Mouse (Mus musculus) hindbrain, embryonic 11.5 days (tissue): Measurements from ENCODE around the gene Ugt1a8. TPM values are rescaled to one million over a fixed set of nuclear protein-coding genes. Genes with fewer than 3 reads are reported as not detected.

Experiments used
- ATAC-seq: fragments of 200-750 bp; cut with Nextera tagmentation; 2 replicates; pipeline ENCODE4 v1.8.0; 2017; ENCODE audit warnings: mild to moderate bottlenecking, moderate TSS enrichment, moderate library complexity; ENCODE audit not compliant: low FRiP score
- DNase-seq: peaks from one replicate; pipeline ENCODE4 v3.0.0-alpha.2; 2015; ENCODE audit warnings: low spot score
- H3K27ac ChIP-seq: fragments of 300-500 bp; sonication (generic); 2 replicates; pipeline ENCODE4 v1.5.1; 2014; ENCODE audit warnings: mild to moderate bottlenecking, low read depth, low read length
- H3K27me3 ChIP-seq: fragments of 300-500 bp; sonication (generic); 2 replicates; pipeline ENCODE4 v1.6.1; 2014; ENCODE audit warnings: mild to moderate bottlenecking, low read length, moderate library complexity, mixed read lengths; ENCODE audit not compliant: control insufficient read depth, insufficient read depth
- H3K36me3 ChIP-seq: fragments of 300-500 bp; sonication (generic); 2 replicates; pipeline ENCODE4 v1.6.1; 2014; ENCODE audit warnings: mild to moderate bottlenecking, low read length, moderate library complexity, mixed read lengths; ENCODE audit not compliant: control insufficient read depth, insufficient read depth
- H3K4me1 ChIP-seq: fragments of 300-500 bp; sonication (generic); replicated peaks from 2 replicates; pipeline ENCODE4 v1.6.1; 2014; ENCODE audit warnings: low read length, mixed read lengths; ENCODE audit not compliant: control insufficient read depth, insufficient read depth
- H3K4me2 ChIP-seq: fragments of 300-500 bp; sonication (generic); replicated peaks from 2 replicates; pipeline ENCODE4 v1.6.1; 2014; ENCODE audit warnings: mild to moderate bottlenecking, low read depth, low read length
- H3K4me3 ChIP-seq: fragments of 300-500 bp; sonication (generic); 2 replicates; pipeline ENCODE4 v1.5.1; 2014; ENCODE audit warnings: low read depth, low read length
- H3K9ac ChIP-seq: fragments of 300-500 bp; sonication (generic); 2 replicates; pipeline ENCODE4 v1.6.1; 2014; ENCODE audit warnings: low read depth, low read length
- H3K9me3 ChIP-seq: fragments of 300-500 bp; sonication (generic); 2 replicates; pipeline ENCODE4 v1.6.1; 2016; ENCODE audit warnings: low read length; ENCODE audit not compliant: control insufficient read depth
- WGBS: fragments of 180-500 bp; shearing (Covaris S2); extraction: QIAGEN DNeasy Blood & Tissue Kit; methylation state at CpG from one replicate; pipeline ENCODE4 v1.1.7; 2014; 5-methylcytosine and 5-hydroxymethylcytosine counted together
- polyA plus RNA-seq: library from polyadenylated mRNA; unstranded; fragments of >200 nt; fragmentation: Nextera tagmentation; extraction: Ambion mirVana; gene quantifications from 2 replicates; pipeline ENCODE4 v1.2.1, GENCODE M21; 2014

The Ugt1a8 gene
- polyA plus RNA-seq, 1 experiment from 2014 or later, result not detected

- H3K27me3 ChIP-seq, result no peaks in the 10 kb centered on the region
- ATAC-seq (peak; percentile 13; the same call in 1 of the 2 replicates), DNase-seq (peak; percentile 6)
- H3K4me2 ChIP-seq, result no peak overlapping the region
- no peak overlapping the region for H3K9ac ChIP-seq
- no peak overlapping the region for H3K27ac ChIP-seq
- peaks cover 58% of the 10 kb centered on the region for H3K9me3 ChIP-seq
- 64% methylated on average over 8 of the region's 8 CpGs for WGBS
- H3K4me1 ChIP-seq, result no peaks in the 10 kb centered on the region
- H3K36me3 ChIP-seq, result no peaks in the 10 kb centered on the region
- H3K4me3 ChIP-seq, result no peak overlapping the region
Observed at GRCm38 (mm10) chr1:88212341-88213045, 124.9 kb downstream of the Ugt1a8 start.

- peaks cover 60% of the 10 kb centered on the region for H3K9me3 ChIP-seq
- WGBS, result 83% methylated on average over 1 of the region's 1 CpGs
- no peak overlapping the region for H3K9ac ChIP-seq
- H3K4me2 ChIP-seq, result no peak overlapping the region
- H3K4me3 ChIP-seq, result no peak overlapping the region
- H3K27ac ChIP-seq, result no peak overlapping the region
- DNase-seq, result no peak
- no peak for ATAC-seq
- no peaks in the 10 kb centered on the region for H3K36me3 ChIP-seq
- no peaks in the 10 kb centered on the region for H3K4me1 ChIP-seq
- no peaks in the 10 kb centered on the region for H3K27me3 ChIP-seq
Observed at GRCm38 (mm10) chr1:88213061-88213460, 125.4 kb downstream of the Ugt1a8 start.

GRCm38 (mm10) chr1:88213766-88214461 is 126.3 kb downstream of the Ugt1a8 start:
- H3K9me3 ChIP-seq, result peaks cover 60% of the 10 kb centered on the region
- H3K27ac ChIP-seq, result no peak overlapping the region
- H3K4me1 ChIP-seq, result no peaks in the 10 kb centered on the region
- no peaks in the 10 kb centered on the region for H3K27me3 ChIP-seq
- WGBS, result 84% methylated on average over 2 of the region's 2 CpGs
- no peak overlapping the region for H3K9ac ChIP-seq
- no peak overlapping the region for H3K4me3 ChIP-seq
- H3K36me3 ChIP-seq, result no peaks in the 10 kb centered on the region
- DNase-seq (peak; percentile 6), ATAC-seq (peak; percentile 14; the same call in 1 of the 2 replicates)
- no peak overlapping the region for H3K4me2 ChIP-seq

DNA sequence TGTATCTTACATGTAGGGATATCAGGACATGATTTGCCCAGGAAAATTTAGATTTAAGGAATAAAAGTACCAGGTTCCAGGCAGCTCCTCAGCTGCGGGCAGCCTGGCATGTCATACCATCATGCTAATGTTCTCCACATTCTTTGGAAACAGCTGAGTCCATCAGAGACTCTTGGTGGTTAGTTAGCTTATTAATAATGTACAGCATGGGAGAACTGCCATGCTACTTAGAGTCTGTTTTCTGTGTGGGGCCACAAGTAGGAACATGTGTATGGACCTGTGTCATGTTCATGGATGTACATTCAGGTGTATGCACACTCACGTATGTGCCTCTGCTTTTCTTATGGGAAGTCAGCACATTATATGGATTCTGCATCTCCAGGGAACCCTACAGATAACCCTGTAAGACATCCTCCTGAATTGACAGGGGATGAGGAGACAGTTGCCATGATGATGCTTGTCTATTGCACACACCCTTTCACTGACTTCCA is 126.9 kb downstream of the Ugt1a8 start:
- WGBS, result 79% methylated on average over 2 of the region's 2 CpGs
- peaks cover 60% of the 10 kb centered on the region for H3K9me3 ChIP-seq
- H3K4me1 ChIP-seq, result no peaks in the 10 kb centered on the region
- no peak overlapping the region for H3K4me2 ChIP-seq
- no peak overlapping the region for H3K9ac ChIP-seq
- H3K4me3 ChIP-seq, result no peak overlapping the region
- no peaks in the 10 kb centered on the region for H3K36me3 ChIP-seq
- H3K27ac ChIP-seq, result no peak overlapping the region
- DNase-seq, result peak; percentile 2
- no peak for ATAC-seq
- no peaks in the 10 kb centered on the region for H3K27me3 ChIP-seq

- Histone ChIP-seq H3K36me3 (no peaks in the 10 kb centered on the region), H3K27me3 (no peaks in the 10 kb centered on the region), H3K4me3 (no peak overlapping the region), H3K9me3 (peaks cover 60% of the 10 kb centered on the region), H3K27ac (no peak overlapping the region), H3K4me1 (no peaks in the 10 kb centered on the region), H3K4me2 (no peak overlapping the region), H3K9ac (no peak overlapping the region)
- 71% methylated on average over 10 of the region's 10 CpGs for WGBS
- ATAC-seq (0 out of 2 replicates have a peak, but pooled peaks have one; percentile 0), DNase-seq (peak; percentile 7)
Observed at GRCm38 (mm10) chr1:88215466-88216380, 128.1 kb downstream of the Ugt1a8 start.

GRCm38 (mm10) chr1:88216551-88216950 is 128.9 kb downstream of the Ugt1a8 start:
- Histone ChIP-seq H3K27me3 (no peaks in the 10 kb centered on the region), H3K36me3 (no peaks in the 10 kb centered on the region), H3K27ac (no peak overlapping the region), H3K9ac (no peak overlapping the region), H3K4me2 (no peak overlapping the region), H3K4me1 (no peaks in the 10 kb centered on the region), H3K4me3 (no peak overlapping the region), H3K9me3 (peaks cover 57% of the 10 kb centered on the region)
- DNase-seq, result peak; percentile 2
- 56% methylated on average over 2 of the region's 2 CpGs for WGBS
- no peak for ATAC-seq

- Histone ChIP-seq H3K4me1 (no peaks in the 10 kb centered on the region), H3K27ac (no peak overlapping the region), H3K9ac (no peak overlapping the region), H3K9me3 (peaks cover 53% of the 10 kb centered on the region), H3K4me3 (no peak overlapping the region), H3K27me3 (no peaks in the 10 kb centered on the region), H3K4me2 (no peak overlapping the region), H3K36me3 (no peaks in the 10 kb centered on the region)
- no peak for ATAC-seq
- peak; percentile 2 for DNase-seq
- WGBS, result 67% methylated on average over 2 of the region's 2 CpGs
Observed at GRCm38 (mm10) chr1:88217144-88217543, 129.5 kb downstream of the Ugt1a8 start.

DNA sequence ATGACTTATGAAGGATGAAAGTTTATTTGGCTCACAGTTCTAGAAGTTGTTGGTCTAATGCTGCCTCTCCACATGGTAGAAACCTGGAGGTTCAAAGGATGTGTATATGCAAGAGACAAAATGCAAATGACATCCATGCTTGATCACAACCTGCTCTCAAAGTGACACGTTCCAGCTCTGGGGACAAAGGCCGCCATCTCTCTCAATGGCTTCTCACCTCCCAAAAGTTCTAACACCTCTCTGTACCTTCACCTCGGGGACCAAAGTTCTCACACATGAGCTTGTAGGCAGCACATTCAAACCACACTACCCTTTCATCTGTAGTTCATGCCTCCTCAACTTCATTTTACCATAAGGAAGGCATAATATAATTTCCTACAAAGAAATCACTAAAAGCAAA is 130.0 kb downstream of the Ugt1a8 start:
- WGBS, result 46% methylated on average over 3 of the region's 3 CpGs
- H3K27ac ChIP-seq, result no peak overlapping the region
- peaks cover 50% of the 10 kb centered on the region for H3K9me3 ChIP-seq
- DNase-seq, result peak; percentile 4
- no peak for ATAC-seq
- H3K4me2 ChIP-seq, result no peak overlapping the region
- H3K36me3 ChIP-seq, result no peaks in the 10 kb centered on the region
- H3K4me3 ChIP-seq, result no peak overlapping the region
- no peaks in the 10 kb centered on the region for H3K27me3 ChIP-seq
- H3K4me1 ChIP-seq, result no peaks in the 10 kb centered on the region
- no peak overlapping the region for H3K9ac ChIP-seq
